Mouse (Mus musculus): ENCODE measurements at regions not wholly inside any gene's neighbourhood (a gene's known extent, or its start where the extent isn't known, plus 50 kb on each side); places are given as distances from the start of the nearest gene placed in this dataset.

DNA sequence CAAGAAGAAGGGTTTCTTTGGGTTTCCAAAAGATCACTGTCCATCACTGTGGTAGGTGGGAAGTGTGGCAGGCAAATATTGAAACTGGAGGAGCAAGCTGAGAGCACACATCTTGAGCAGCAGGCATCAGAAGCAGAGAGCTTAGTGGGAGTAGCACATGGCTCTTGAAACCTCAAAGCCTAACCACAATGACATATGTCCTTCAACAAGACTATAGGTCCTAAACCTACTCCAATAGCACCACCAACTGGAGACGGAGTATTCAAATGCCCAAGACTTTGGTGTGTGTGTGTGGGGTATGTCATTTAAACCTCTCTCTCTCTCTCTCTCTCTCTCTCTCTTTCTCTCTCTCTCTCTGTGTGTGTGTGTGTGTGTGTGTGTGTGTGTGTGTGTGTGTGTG is 88.1 kb upstream of the Sash1 start:
- peak; percentile 34 for DNase-seq

DNA sequence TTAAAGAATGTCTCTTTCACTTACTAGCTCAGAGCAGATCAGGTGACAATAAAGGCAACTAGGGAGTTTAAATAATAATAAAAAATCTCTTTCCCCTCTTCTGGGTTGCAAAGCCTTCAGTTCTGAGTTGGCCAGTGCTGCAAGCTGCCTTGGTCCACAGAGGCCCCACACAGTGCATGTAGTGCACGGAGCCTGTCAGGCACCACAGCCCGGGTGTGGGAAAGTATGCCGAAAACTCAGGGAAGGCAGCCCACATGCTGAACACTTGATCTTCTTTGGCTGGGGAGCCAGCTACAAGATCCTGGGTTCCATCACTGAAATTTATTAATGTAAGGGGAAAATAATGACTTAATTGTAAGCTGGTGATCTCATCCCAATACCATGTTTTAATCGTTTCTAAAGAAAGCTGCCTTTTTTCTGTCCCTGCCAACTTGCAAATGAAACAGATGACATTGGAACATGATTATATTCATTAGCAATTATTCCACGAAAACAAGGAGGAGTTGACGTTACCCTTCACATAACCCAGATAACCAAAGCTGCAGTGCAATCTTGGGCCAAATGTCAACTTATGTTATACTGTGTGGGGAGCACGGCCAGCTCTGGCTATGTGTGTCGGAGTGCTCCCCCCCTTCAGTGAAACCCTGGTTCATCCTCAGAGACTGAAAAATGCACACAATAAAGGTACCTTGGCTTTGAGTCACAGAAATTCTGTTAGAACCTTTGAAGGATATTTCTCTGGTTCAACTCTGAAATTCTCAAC is 87.1 kb upstream of the Sash1 start:
- no peak for DNase-seq

DNA sequence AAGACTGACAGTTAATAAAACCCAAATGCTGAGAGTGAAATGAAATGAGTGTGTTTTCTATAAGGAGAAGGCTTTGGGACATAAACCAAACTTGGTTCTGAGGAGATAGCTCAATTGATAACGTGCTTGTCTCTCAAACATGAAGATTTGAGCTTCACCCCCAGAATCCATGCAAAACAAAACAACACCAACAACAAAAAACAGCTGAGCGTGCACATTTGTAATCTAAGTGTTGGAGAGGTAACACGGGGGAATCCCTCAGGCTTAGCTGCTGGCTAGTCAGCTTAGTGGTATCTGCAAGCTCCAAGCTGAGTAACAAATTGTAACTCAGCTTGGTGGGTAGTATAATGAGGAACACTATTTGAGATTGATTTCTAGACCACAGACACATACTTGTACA is 84.9 kb upstream of the Sash1 start:
- no peak for DNase-seq

DNA sequence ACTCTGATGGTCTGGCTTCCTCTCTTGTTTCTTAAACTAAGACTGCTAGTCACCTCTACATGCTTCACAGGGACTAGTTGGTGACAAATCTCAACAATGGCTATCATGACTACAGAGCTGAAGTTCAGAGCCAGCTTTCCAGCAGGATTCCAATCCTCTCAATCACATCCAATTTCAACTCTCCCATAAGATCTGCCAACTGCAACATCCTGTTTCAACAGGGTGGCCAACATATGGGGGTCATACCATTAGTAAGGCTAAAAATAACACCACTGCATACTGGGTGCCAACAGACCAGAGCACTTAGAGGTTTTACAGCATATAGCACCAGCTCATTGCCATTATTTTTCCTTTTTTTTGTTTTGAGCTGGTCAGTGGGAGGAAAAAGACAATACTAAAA is 83.7 kb upstream of the Sash1 start:
- DNase-seq: no peak

DNA sequence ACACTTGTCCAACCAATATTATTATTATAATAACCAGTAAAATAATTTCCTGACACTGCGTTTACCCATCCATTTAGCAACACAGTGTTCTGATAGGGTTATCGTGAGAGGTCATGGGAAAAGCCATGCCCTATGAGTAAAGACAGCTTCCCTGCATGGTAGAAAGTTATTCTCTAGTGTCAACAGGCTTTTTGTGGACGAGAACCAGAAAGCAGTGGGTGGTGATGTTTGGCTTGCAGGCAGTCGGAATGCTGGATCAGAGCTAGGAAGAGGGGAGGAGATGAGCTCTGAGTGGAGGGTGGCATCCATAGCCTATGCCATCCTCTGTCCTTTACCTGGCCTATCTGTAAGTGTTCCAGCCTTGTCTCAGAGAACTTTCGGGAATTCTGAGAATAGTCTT is 83.1 kb upstream of the Sash1 start:
- DNase-seq: no peak

DNA sequence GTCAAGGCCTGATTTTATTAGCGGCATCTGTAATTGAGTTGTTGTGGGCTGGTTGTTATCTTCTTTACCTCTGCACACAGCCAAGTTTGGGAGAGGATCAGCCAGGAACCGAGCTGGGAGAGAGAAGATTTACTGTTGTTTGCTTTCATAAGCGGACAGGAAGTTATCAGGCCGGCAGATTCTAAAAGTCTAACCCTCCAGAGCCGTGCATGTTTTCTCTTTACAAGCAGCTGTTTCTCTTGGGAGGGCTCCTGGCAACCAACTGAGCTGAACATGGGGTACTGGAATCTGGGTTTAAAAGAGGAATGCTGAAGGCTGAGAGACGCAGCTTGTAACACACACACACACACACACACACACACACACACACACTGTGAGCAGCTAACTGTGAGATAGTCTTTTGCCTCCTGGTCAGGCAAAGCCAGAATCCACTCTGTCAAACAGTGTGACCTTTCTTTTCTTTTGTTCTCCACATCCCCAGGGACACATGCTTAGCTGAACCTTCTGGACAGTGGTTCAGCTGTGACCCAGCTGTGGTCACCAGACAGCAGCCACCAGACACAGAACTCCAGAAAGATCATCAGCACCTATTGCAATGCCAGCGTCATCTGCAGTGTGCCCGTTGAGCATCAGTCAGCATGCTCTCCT is 82.5 kb upstream of the Sash1 start:
- DNase-seq: no peak

DNA sequence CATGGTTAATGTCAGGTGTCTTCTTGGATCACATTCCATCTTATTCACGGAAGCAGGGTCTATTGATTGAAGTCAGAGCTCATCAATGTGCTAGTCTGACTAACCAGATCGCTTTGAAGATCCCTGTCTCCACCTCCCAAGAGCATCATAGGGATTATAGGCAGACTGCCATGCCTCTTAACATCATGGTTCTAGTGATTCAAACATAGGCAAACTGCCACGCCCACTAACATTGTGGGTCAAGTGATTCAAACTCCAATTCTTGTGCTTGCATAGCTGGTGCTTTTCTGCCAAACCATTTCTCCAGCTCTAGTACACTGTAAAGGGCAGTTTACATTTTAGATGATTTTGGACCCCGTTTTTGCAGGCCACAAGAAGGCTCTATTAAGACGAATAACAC is 77.1 kb upstream of the Sash1 start:
- DNase-seq: no peak

DNA sequence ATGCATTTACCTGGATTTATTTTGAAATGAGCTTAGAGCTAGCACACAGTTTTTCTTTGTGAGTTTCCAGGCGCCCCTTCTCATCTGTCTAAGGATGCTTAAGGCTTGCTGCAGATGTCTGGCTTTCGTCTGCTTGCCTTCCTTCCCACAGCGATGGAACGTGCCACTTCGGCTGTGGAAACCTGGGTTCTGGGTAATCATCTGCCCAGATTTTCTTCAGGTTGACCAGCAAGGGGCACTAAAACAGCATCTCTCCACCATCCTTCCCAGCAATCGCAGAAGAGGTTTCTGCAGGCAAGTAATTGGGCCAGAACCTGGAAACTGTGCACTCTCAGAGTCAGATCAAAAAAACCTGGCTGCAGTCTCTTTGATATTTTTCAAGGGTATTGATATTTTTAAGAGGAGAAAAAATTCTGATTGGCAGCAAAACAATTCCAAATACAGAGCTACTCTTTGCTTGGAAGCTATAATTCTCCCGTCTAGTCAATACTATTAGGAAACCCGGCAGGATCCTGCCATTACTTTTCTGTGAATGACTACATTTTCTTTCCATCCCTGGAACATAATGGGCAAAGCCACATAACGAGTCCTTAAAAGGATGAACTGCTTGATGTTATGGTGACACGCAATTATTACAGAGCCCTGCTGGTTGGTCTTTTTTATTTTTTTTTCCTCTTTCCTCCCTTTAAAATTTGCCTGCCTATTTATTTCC is 75.2 kb upstream of the Sash1 start:
- DNase-seq: no peak

DNA sequence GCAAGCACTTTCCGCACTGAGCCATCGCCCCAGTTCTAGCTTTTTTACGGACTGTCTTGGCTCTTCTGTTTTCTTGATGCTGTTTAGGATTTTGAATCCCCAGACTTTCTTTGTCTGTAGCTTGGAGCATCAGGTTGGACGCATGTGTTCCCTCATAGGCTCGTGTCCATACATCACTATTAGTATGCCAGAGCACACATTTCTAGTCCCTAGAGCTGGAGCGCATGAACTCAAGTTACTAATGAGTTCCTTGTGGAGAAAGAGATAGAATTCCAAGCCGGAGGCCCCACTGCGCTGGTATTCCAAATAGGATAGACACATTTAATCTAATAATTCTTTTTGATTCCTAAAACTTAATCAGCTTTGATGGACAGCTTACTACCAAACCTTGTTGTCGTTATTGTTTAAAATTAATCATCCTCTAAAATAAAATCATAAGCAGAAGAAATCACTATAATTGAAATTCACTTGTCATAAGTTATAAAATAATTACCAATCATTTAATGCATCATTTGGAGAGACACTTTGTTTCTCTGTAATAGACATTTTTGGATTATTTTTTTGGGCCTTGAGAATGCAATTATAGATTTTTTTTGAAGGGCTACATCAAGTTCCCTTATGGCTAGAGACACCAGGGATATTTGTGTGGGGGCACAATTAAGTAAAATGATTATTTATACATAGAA is 74.5 kb upstream of the Sash1 start:
- DNase-seq: no peak

DNA sequence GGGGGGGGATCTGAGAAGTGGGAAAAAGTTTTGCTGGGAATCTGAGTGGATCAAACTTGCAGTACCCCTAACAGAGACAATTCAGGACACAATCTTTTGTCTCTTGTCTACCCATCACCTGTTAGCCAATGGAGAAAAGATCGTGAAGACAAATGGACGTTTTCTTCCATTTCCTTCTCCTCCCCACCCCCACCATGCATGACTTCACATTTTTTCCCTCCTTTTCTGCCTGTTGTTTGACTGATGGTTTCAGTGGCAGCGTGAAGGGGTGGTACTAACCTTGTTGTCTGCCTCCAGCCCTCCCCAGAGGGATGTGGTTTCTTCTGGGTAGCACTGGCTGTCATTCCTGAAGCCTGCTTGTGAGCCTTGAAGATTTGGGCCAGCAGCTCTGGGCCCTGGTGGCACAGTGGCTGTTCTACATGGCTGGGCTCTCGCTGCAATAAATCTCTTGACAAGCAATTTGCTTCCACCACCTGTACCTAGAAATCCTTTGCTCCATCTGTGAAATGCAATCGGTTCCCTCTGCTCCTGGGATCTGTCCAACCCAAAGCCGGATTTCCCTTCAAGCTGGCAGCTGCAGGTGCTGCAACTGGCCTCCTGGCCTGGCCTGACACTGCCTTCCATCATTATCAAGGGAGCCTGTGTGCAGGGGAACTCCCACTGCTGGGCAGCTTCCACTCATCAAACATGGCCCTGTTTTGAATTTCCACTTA is 69.8 kb upstream of the Sash1 start:
- DNase-seq: no peak

DNA sequence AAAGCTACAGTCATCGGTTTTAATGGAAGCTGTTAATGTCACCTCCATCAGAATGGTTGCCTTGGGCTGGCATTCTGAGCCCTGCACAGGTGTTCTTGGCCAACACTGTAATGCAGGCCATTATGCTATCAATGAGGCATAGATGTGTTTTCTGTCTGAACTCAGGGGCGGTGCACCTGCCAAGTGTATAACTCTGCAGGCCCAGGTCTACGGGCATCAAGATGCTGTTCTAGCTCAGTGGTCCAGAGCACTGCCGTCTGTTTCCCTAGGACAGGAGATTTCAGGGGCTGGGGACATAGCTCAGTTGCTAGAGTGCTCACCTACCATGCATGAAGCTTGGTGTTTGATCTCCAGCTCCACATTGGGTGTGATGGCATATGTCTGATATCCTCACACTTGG is 68.1 kb upstream of the Sash1 start:
- DNase-seq: no peak

DNA sequence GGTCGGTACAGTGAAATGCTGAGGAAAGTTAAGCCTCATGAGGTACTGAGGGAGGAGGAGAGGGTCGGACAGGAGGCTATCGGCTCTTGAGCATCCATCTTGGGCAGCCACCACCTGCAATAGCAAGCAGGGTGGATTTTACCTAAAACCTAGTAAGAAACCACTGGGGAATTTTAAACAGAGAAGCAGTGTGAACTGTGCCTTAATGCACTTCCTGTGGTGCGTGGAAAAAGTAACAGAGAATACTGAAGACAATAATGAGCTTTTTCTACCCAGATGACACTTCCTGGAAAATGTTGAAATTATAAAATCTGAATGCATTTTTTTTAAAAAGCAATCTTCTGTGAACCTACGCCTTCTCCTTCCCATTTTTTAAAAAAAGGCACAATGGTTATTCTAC is 67.1 kb upstream of the Sash1 start:
- no peak for DNase-seq

DNA sequence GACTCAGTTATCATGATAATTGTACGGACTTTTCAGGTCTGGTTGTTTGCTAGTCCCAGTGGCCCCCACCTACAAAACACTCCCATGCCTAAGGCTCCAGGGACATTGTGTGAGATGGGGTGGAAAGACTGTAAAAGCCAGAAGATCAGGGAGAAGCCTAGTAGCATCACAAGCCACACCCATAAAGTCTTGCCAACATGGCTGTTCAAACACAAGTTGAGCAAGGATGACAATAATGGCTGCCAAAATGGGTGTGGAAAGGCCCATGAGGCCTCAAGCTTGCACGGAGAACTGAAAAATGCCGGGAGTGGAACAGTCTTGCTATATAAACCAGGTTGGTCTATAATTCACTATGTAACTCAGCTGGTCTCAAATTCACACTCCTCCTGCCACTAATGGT is 66.1 kb upstream of the Sash1 start:
- no peak for DNase-seq

DNA sequence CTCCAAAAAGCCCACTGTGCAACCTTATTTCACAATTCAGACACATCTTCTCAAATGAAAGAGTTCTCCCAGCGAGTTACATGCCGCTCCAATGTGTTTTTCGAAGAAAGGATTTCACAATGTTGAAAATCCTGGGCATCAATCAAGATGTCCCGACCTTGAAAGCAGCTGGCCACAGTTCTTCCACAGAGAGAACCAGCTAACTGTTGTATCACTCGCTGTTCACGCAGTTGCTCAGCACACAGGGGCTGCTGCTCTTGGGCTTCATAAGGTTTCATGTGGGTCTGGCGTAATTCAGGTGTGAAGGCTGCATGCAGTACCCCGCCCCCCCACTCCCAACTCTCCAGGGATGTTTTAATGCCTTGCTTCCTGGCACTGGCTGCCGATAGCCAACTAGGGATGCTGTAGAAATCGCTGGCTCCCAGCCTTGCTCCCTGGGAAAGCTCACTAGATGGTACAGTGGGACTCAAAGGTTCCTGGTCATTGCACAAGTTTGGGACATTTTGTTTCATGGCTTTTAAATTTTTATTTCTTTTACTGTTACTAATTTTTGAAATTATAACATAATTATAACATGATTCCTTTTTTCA is 65.5 kb upstream of the Sash1 start:
- DNase-seq: no peak

DNA sequence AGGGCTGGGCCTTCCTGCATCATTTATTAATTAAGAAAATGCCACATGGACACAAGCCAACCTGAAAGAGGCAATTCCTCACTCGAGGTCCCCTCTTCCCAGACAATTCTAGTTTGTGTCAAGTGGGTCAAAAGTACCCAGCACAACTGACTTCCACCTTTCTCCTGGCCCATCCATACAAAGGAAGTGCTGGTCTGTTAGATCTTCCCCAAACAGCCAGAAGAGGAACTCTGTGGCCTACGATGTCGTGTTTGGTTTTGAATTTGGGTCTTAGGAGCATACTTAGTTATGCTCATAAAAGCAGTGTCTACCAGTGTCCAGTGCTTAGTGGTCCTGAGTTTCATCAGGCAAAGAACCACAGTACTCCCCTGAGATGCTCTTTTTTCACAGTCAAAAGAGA is 62.4 kb upstream of the Sash1 start:
- DNase-seq: no peak

DNA sequence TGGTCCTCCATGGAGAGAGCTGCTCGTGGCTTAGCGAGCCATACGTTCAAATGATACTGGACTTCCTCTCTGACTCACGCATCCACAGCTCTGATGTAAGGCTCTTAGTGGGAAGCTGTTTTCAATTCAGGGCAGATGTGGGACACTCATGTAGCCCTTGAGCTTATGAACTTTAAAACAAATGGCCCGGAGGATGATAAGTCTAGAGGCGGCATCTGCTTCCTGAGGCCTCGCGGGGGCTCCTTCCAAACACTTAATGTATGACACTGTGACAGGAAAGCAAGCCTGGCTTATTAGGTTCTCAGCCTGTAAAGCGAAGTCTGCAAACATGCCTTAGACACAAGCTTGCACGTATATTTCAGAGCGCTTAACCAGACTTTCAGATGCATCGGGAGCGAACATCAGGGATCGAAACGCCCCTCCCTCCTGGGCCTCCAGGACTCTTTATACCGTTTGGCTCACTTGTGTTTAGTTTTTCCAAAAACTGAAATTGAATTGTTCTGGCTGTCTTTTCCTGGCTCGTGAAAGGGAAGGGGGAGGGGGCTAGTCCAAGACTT is 59.4 kb upstream of the Sash1 start:
- DNase-seq: no peak

DNA sequence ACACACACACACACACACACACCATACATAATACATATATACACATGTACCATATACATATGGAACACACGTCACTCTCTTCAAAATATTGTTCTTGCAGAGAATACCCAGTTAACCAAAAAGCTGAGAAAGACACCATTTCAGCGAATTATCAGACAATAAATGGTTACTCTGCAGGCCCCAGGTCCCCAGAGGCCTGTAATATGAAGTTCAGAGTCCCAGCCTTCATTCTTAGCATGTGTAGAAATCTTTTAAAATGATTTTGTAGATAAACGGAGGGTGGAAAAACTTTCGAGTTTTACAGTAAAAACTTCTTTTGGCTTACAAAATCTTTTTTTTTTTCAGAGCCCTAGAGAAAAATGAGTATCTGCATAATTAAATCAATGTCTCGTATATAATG is 58.7 kb upstream of the Sash1 start:
- DNase-seq: no peak

DNA sequence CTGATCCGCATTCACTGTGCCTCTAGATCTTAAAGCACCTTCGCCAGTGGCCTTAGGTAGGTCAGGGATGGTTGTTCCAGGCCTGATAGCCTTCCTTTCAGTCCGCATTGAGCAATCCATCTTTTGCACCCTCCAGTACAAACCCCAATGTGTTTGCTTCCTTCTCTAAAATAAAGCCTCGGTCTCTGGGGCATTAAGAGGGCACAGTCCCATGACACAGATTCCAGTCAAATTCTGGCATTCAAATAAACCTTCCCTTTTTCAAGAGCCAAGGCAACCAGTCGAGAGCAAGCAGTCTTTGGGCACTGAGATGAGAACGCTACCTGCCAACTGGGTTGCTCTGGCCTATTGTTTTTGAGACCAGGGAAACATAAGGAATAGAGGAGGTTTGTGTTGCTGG is 57.8 kb upstream of the Sash1 start:
- DNase-seq: no peak

DNA sequence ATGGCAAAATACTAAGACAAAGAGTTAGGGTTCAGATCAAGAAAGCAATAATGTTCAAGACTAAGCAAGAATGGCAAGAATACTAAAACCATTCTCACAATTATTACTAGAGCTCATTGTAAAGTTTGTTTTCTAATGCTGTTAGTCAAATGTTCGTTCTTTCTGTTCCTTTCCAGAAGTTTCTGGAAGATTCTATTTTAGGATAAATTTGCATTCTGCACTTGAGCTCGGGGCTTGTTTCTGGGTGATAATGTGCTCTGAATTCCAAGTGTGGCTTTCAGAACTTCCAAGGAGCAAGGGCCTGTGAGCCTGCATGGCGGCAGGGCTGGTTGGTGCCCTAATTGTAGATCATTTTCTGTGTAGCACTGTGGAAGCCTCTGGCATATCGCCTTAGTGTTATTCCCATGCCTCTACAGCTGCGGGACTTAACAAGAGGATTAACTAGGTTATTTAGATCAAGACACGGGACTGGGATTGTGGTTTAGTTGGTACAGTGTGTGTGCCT is 57.1 kb upstream of the Sash1 start:
- no peak for DNase-seq

DNA sequence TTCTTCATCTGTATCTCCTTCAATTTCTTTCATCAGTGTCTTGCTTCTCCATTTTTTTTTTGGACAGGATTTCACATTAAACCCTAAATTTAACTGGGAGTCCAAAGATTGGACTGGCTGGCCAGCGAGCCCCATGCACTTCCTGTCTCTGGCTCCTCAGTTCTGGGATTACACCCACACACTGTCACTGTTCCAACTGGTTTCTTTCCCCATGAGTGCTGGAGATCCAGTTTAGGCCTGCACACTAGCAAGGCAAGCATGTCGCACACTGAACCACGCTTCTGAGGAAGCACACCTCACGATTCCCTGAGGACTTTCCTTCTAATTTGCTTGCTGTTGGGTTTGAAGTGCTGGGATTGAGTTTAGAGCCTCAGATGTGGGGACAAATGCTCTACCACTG is 50.5 kb upstream of the Sash1 start:
- DNase-seq: no peak
